Mouse (Mus musculus) heart, adult 2 months (tissue): Measurements from ENCODE around the gene Ccdc142.

ENCODE experiments used
- CTCF ChIP-seq: fragments of 200-600 bp; IDR thresholded peaks from 2 replicates; pipeline ENCODE4 v1.8.1; 2022; ENCODE audit warnings: antibody characterized with exemption, mild to moderate bottlenecking, moderate library complexity
- POLR2A ChIP-seq: fragments of 200-500 bp; IDR thresholded peaks from 2 replicates; pipeline ENCODE4 v1.6.1; 2011; ENCODE audit warnings: mild to moderate bottlenecking, low read depth, low read length, control low read depth; ENCODE audit not compliant: insufficient read depth

DNA sequence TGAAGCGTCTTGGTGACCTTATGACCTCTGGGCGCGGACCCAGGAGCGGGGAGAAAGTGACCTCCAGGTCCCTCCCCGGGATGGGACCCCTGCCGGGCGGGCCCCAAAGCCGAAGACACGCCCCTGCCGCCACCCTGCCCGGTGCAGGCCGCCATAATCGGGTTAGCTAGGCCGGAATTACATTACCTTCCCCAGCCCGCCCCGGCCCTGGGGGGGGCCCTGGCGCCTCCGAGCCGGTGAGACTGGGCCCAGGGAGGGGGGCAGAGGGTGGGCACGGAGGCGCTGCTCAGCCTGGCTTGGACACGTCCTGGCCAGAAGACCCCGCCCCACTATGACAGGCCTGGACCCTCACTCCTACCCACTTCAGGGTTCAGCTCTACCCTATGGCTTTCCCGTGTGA, 30.2 kb upstream of the Ccdc142 start:
- no peak for TF ChIP-seq CTCF
- no peak for TF ChIP-seq POLR2A
